Mouse (Mus musculus): ENCODE measurements around the gene Eya2.

Gene Eya2

GRCm38 (mm10) chr2:165593763-165594162, 1.1 kb upstream of the Eya2 start:
- no peak for DNase-seq (ENCODE audit: low read depth, low spot score)

DNA sequence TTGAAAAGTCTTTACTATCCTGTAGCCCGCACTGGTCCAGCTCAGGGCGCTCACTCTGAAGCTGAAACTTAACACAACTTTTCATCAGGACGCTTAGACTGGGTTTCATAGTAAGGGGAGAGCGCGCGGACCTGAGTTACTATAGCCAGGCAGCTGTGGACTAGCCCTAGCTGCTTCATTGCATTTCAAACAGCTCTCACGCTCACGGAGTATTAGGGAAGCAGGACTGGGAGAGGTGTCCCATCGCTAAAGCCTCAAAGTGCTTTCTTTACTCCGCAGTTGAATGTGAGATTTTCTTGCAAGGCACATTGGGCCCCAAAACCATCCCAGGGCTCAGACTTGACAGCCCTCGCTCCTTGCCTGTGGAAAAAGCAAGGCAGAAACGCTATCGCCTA, 841 bp downstream of the Eya2 start:
- DNase-seq (ENCODE audit: low read depth, low spot score): no peak

GRCm38 (mm10) chr2:165596141-165596540, 1.3 kb downstream of the Eya2 start:
- DNase-seq (ENCODE audit: low read depth, low spot score): no peak

DNA sequence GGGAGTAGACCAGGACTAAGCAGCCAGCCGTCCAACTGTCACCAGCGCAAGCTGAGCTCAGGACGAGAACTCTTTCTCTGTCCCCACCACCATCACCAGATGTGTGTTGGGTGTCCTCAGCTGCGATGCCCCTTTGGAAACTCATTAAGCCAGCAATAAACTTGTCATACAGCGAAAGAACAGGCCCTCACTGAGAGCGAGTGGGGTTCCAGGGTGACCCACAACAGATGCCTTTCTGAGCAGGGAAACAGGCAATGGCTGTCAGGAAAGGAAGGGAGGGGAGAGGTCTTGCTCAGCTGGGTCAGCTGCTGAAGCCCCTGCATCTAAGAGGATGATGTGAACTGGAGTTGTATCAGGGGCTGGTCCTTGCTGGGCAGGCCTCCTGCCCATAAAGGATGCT, 2.7 kb downstream of the Eya2 start:
- DNase-seq (ENCODE audit: low read depth, low spot score): no peak

DNA sequence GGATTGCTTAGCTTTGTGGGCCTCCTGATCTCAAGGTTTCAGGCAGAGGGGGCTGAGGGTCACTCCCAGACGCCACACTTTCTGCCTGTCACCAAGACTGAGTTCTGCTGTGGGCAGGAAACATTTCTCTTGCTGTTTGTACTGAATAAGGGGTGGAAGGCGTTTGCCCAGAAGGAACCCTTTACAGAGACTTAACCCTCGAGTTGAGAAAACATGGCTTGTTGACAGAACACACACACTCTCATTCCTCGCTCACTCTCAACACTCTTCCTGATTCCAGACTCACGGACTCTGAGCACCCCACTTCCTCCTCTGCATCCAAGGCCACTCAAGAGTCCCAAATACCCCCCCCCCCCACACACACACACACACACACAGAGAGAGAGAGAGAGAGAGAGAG, 3.3 kb downstream of the Eya2 start:
- no peak for DNase-seq (ENCODE audit: low read depth, low spot score)

- DNase-seq (ENCODE audit: low read depth, low spot score): no peak
Observed at GRCm38 (mm10) chr2:165599566-165599965, 4.7 kb downstream of the Eya2 start.

GRCm38 (mm10) chr2:165600926-165601325, 6.1 kb downstream of the Eya2 start:
- no peak for DNase-seq (ENCODE audit: low read depth, low spot score)

DNA sequence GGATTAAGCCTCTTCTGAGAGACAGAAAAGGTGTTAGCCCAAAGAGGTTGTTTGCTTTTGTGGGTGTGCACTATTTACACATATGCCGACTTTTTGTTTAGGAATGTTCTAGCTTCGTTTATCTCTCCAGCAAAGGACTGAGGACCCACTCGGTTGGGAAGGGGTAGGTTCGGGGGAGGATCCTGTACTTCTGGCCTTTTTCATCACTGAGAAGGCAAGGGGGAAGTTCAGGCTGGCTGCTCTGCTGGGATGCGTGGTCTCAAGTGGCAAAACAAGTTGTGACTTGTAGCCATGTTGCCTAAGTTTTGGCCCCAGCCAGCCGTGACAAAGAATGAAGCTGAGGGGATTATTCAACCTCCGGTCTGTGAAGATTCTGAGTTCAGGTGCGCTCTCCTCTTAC, 6.8 kb downstream of the Eya2 start:
- no peak for DNase-seq (ENCODE audit: low read depth, low spot score)

- DNase-seq (ENCODE audit: low read depth, low spot score): no peak
Observed at GRCm38 (mm10) chr2:165603775-165604174, 8.9 kb downstream of the Eya2 start.

- DNase-seq (ENCODE audit: low read depth, low spot score): no peak
Observed at GRCm38 (mm10) chr2:165611551-165612253, 16.9 kb downstream of the Eya2 start.

DNA sequence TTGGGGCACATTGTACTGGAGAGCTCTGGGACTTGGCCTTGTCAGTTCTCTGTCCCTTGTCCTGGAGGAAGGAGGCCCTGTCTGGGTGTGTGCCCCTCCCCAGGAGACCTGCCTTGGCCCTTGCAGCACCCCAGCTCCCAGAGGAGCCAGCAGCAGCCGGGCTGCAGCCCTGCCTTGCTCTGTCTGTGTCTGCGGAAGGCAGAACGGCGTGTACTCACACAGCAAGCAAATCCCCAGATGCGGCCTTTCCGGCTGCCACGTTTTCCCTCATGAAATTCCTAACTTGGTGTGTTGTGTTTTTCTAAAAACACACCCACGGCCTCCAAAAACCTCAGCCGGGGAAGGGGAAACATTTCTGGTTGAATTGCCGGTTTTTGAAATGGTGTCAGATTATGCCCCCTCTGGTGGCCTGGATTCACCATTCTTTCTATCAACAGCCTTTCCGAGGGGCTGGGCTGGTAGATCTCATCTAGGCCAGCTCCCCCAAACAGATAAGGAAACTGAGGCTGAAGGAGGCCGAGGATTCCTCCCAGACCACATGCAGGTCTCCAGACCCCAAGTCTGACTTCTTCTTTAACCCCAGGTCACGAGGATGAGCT, 19.0 kb downstream of the Eya2 start:
- DNase-seq (ENCODE audit: low read depth, low spot score): no peak

DNA sequence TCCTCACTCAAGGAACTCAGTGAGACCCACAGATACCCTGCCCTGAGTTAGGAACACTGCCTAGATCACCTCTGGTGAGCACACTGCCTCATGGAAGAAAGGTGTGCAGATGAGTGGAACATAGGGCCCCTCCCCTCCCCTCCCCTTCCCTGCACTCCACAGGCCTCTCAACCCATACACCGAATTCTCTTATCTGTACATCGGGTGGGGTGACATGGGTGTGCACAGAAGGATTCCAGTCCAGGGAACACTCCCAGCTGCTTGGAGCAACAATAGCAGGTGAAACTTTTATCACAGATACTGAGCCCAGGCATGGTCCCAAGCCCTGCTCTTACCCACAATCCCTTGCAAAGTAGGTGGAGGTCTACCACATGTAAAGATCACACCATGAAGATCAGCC, 26.7 kb downstream of the Eya2 start:
- no peak for DNase-seq (ENCODE audit: low read depth, low spot score)

DNA sequence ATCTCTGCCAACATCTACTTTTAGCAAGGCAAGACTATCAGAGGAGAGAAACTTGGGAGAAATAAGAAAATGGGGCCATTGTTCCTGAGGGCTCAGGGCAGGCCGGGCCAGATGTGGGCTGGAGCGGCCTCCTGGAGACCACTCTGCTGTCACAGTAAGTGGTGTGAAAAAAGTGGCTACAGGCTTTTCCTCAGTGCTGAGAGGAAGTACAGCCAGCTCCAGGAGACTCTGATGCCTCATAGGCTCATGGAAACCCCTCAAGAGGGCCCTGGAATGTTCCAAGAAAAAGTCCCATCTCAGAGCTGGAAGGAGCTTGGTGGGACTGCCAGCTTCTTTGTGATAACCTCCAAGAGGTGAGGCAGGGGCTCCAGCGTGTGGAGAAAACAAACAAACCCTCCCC, 27.8 kb downstream of the Eya2 start:
- DNase-seq (ENCODE audit: low read depth, low spot score): no peak

GRCm38 (mm10) chr2:165626826-165627225, 32.0 kb downstream of the Eya2 start:
- DNase-seq (ENCODE audit: low read depth, low spot score): no peak

DNA sequence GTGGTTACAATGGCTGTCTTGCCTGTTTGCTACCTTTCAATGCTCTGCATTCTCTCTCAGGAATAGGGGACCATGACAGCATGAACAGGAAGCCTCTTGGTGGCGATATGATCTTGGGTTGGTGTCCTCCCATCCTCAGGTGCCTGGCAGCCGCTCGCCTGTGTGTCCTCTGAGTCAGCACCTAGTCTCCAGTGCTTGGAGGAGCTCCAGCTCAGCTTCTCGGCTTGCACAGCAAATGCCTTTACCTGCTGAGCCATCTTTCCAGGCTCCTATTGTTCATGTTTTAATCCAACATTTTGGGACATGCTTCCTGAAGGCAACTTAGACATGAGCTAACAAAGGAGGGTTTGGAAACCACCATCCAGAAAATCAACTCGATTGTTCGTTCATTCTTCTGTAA, 33.1 kb downstream of the Eya2 start:
- DNase-seq (ENCODE audit: low read depth, low spot score): peak; percentile 50

DNA sequence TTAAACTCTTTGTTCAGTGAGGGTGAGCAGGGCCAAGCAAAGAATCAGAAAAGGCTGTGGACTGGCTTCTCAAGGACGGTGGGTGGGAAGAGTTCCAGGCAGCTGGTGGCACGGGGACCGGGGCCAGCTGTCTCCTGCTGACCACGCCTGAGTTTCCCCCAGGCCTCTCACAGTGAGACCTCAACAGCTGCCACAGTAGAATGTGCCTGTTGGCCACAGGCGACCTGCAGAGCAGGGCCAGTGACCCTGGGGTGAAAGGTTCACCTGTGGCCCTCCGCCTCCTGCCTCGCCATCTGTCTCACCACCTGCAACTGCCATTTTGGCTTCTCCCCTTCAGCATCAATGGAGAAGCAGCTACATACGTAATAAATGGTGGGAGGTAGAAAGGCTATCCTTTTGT, 35.1 kb downstream of the Eya2 start:
- DNase-seq (ENCODE audit: low read depth, low spot score): no peak

DNA sequence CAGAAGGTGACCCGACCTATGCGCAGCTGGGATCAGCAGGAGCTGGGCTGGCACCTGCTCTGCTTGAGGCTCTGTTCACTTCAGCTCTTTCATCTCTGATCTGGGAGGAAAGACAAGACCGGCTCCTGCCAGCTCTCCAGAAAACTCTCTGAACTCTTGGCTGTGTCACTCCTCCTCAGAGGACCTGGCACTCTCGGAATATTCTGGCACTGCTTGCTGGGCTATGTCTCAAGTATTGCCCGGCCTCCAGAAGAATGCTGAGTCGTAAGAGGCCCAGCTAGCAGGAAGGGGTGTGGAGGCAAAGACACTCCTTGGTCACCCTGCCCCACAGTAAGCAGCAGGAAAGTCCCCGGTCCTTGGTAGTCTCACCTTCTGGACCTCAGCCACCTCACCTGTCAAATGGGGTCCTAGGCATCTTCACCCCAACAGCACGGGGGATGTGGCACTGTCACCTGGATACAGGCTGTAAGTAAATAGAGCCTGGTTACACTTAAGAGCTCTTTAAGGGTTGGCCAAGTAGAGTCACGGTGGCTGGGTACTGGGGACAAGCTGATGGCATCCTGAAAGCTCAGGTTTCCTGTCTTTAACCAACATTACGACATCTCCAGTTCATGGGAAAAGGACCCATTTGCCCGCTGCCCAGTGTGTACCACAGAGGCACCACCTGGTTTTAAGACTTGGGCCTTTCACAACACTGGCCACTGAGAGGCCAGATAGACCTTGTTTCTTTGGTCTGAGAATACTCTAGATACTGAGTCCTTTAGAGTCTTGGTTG, 38.4 kb downstream of the Eya2 start:
- DNase-seq (ENCODE audit: low read depth, low spot score): no peak

DNA sequence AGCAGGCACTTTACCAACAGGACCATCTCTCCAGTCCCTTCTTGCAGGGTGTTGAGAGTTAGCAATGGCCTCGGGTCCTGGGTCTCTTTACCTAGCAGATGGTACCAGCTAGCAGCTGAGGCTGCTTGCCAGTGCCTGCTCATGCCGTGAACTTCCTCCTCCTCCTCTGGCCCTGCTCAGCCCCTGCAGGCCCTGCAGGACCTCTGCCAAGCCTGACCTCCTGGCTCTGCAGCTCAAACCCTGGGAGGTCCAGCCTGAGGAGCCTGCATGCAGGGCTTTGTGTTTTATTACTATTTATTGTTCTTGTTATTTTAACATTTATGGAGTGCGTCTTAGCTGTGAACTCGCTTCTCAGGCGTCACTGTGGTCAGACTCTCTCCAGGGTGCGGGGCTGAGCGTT, 39.6 kb downstream of the Eya2 start:
- DNase-seq (ENCODE audit: low read depth, low spot score): no peak

DNA sequence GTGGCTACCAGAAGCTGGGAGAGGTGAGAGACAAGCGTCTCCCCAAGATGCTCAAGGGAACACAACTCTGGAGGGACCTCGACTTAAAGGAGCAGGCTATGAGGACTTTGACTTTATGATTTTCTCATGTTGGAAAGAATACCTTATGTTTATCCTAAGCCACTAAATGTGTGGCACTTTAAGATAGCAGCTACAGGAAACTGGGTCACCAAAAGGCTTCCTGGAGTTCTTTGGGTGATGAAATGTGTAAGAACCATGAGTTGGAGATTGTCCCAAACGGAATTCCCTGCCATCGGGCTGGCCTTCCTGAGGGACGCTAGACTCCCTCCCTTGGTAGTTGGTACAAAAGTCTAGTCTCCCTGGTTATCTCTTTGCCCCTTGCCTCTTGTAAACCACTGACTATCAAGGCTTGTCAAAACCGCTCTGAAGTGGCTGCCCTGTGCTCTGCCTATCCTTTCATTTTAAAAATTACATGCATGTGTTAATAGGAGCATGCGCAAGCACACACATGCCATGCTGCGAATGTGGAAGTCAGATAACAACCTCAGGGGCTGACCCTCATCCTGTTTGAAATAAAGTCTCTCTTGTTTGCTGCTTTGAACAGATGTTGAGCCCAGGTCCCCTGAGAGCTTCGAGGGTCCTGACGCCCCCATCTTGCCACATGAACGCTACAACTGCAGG, 44.4 kb downstream of the Eya2 start:
- no peak for DNase-seq (ENCODE audit: low read depth, low spot score)

GRCm38 (mm10) chr2:165641909-165642505, 47.2 kb downstream of the Eya2 start:
- no peak for DNase-seq (ENCODE audit: low read depth, low spot score)

DNA sequence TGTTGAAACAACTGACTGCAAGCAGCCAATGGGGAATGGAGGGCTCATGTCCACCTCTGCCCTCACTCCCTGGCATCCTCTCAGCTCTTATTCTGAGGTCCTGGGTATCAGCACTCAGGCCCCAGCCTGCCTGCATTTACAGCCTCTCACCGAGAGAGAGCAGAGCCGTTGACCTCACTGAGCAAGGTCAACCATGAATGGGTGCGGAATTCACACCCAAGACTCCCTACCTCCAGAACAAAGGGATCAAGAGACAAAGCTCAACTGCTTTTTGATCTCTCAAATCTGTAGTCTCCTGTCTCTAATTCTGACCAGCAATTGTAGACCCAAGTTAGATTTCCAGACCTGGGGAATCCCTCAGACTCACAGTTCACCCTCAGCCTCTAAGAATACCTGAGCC, 48.8 kb downstream of the Eya2 start:
- DNase-seq (ENCODE audit: low read depth, low spot score): no peak

DNA sequence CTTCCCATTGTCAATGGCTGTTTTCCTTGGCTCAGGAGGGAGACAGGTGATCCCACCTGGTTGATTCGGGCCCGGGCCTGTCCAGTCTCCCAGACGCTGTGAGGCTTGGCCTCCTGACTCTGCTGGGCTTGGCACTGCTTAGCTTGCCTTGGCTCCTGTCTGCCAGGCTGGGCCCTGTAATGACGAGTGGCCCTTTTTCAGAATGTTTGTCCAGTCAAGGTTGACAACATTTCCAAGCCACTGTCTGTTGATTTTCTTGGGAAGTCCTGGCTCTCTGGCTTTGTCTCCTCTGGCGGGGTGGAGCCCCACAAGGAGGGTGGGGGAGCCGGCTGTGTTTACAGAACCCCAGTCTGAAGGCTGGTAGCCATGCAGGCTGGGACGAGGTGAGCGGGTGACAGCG, 49.2 kb downstream of the Eya2 start:
- DNase-seq (ENCODE audit: low read depth, low spot score): no peak

Measured in CD4-positive helper T cell, adult 2 months (primary cell).